Mouse (Mus musculus) liver, embryonic 16.5 days (tissue): ENCODE data around the gene Spats2. TPM values are rescaled to one million over a fixed set of nuclear protein-coding genes. Genes with fewer than 3 reads are reported as not detected.

Experiments
- ATAC-seq: fragments of 200-750 bp; cut with Nextera tagmentation; 2 replicates; pipeline ENCODE4 v1.8.0; 2017; ENCODE audit warnings: low read depth, mild to moderate bottlenecking, moderate number of reproducible peaks, moderate library complexity
- H3K27ac ChIP-seq: fragments of 300-500 bp; sonication (generic); 2 replicates; pipeline ENCODE4 v1.5.1; 2014; ENCODE audit warnings: mild to moderate bottlenecking, low read length
- H3K27me3 ChIP-seq: fragments of 300-500 bp; sonication (generic); 2 replicates; pipeline ENCODE4 v1.6.1; 2014; ENCODE audit warnings: low read depth, low read length, mixed read lengths; ENCODE audit not compliant: control insufficient read depth, insufficient read depth
- H3K36me3 ChIP-seq: fragments of 300-500 bp; sonication (generic); 2 replicates; pipeline ENCODE4 v1.6.1; 2014; ENCODE audit warnings: mild to moderate bottlenecking; ENCODE audit not compliant: control insufficient read depth, insufficient read depth
- H3K4me1 ChIP-seq: fragments of 300-500 bp; sonication (generic); 2 replicates; pipeline ENCODE4 v1.6.1; 2014; ENCODE audit warnings: low read depth, low read length, mixed read lengths; ENCODE audit not compliant: control insufficient read depth
- H3K4me2 ChIP-seq: fragments of 300-500 bp; sonication (generic); 2 replicates; pipeline ENCODE4 v1.6.1; 2014; ENCODE audit warnings: low read depth, low read length, mixed read lengths
- H3K4me3 ChIP-seq: fragments of 300-500 bp; sonication (generic); 2 replicates; pipeline ENCODE4 v1.5.1; 2014; ENCODE audit warnings: low read depth, mild to moderate bottlenecking, low read length
- H3K9ac ChIP-seq: fragments of 300-500 bp; sonication (generic); 2 replicates; pipeline ENCODE4 v1.6.1; 2014; ENCODE audit warnings: low read depth, low read length
- H3K9me3 ChIP-seq: fragments of 300-500 bp; sonication (generic); replicated peaks from 2 replicates; pipeline ENCODE4 v1.6.1; 2016; ENCODE audit warnings: low read length; ENCODE audit not compliant: control insufficient read depth
- WGBS: fragments of 180-500 bp; shearing (Covaris S2); extraction: QIAGEN DNeasy Blood & Tissue Kit; methylation state at CpG from one replicate; pipeline ENCODE4 v1.1.7; 2014; ENCODE audit not compliant: insufficient replicate concordance; 5-methylcytosine and 5-hydroxymethylcytosine counted together
- polyA plus RNA-seq: library from polyadenylated mRNA; unstranded; fragments of >200 nt; fragmentation: Nextera tagmentation; extraction: Ambion mirVana; gene quantifications from 2 replicates; pipeline ENCODE4 v1.2.1, GENCODE M21; 2015

Spats2 gene
- polyA plus RNA-seq, 1 experiment from 2014 or later = 5.5 TPM

GRCm38 (mm10) chr15:99085997-99086396, 39.7 kb upstream of the Spats2 start:
- no peak overlapping the region for H3K9ac ChIP-seq
- WGBS = 64% methylated on average over 4 of the region's 4 CpGs
- H3K4me1 ChIP-seq = peaks cover 10% of the 10 kb centered on the region
- H3K9me3 ChIP-seq = no peaks in the 10 kb centered on the region
- H3K4me3 ChIP-seq = no peak overlapping the region
- H3K27me3 ChIP-seq = peaks cover 66% of the 10 kb centered on the region
- H3K27ac ChIP-seq = no peak overlapping the region
- H3K4me2 ChIP-seq = no peak overlapping the region
- H3K36me3 ChIP-seq = peaks cover 14% of the 10 kb centered on the region
- no peak for ATAC-seq

- peaks cover 10% of the 10 kb centered on the region for H3K4me1 ChIP-seq
- ATAC-seq = no peak
- peak within 1 kb of the TSS; percentile 25; the same call in 1 of the 2 replicates for H3K4me3 ChIP-seq
- WGBS = 12% methylated on average over 60 of the region's 60 CpGs
- H3K9ac ChIP-seq = no peak within 1 kb of the TSS
- H3K27me3 ChIP-seq = peaks cover 79% of the 10 kb centered on the region
- no peaks in the 10 kb centered on the region for H3K9me3 ChIP-seq
- peak within 1 kb of the TSS; percentile 33 for H3K4me2 ChIP-seq
- peaks cover 4% of the 10 kb centered on the region; the same call in 1 of the 2 replicates for H3K36me3 ChIP-seq
- no peak within 1 kb of the TSS for H3K27ac ChIP-seq
These were observed 38.3 kb upstream of the Spats2 start, which contains the start of gene C1ql4 for GRCm38 (mm10) chr15:99087253-99088075. Gene C1ql4 (minus strand): TSS chr15:99087817.

DNA sequence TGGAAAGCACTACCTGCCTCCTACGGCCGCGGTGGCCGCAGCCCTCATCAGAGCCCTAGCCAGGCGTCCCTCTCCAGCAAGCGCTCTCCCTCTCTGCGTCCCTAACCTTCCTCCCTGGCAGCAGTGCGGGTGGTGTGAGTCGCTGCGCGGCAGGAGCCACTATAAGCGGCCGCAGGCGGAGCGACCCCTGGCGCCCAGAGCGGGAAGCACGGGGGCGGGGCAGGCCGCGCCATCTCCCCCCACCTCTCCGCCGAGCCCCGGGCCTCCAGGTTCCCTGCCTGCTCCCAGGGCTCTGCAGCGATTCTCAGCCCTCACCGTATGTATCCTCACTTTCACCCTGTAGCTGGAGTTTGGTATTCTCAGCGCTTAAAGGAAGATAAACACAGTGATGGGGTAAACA, 37.4 kb upstream of the Spats2 start:
- Histone ChIP-seq H3K4me1 (peaks cover 10% of the 10 kb centered on the region), H3K4me3 (peak overlapping the region; percentile 25; the same call in 1 of the 2 replicates), H3K9me3 (no peaks in the 10 kb centered on the region), H3K36me3 (no peaks in the 10 kb centered on the region), H3K27me3 (peaks cover 87% of the 10 kb centered on the region), H3K4me2 (peak overlapping the region; percentile 33), H3K27ac (no peak overlapping the region), H3K9ac (no peak overlapping the region)
- peak; percentile 44; the same call in 1 of the 2 replicates for ATAC-seq
- under 1% methylated on average over 27 of the region's 27 CpGs for WGBS

- peaks cover 95% of the 10 kb centered on the region for H3K27me3 ChIP-seq
- no peak overlapping the region for H3K4me3 ChIP-seq
- ATAC-seq = no peak
These were observed 36.6 kb upstream of the Spats2 start for GRCm38 (mm10) chr15:99089069-99089468.

DNA sequence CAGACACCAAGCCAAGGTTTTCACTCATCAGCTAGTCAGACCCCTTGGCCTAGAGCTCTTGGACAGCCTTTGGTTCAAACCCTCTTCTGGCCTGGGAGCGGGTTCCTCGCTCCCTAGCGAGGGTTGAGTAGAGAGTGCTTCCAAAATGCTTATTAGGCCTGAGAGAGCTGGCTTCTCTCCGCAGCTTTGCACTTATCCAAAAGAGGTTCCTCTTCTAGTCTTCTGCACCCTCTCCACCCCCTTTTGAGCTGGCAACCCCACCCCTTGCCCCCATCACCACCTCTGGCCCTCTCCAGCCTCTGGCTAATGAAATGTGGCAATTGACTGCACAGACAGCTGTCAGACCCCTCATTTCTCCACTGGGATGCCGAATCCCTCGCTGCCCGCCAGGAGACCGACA, 32.8 kb upstream of the Spats2 start, which contains the start of gene Dnajc22:
Gene Dnajc22 (plus strand): TSS at position 301 of the 400 bp plus-strand sequence.
- peaks cover 20% of the 10 kb centered on the region for H3K4me1 ChIP-seq
- WGBS = 47% methylated on average over 8 of the region's 8 CpGs
- no peaks in the 10 kb centered on the region for H3K36me3 ChIP-seq
- no peak within 1 kb of the TSS for H3K9ac ChIP-seq
- peak within 1 kb of the TSS; percentile 45 for H3K4me3 ChIP-seq
- H3K27ac ChIP-seq = no peak within 1 kb of the TSS
- no peaks in the 10 kb centered on the region for H3K9me3 ChIP-seq
- no peak for ATAC-seq
- H3K27me3 ChIP-seq = peaks cover 97% of the 10 kb centered on the region
- peak within 1 kb of the TSS; percentile 64 for H3K4me2 ChIP-seq

More at GRCm38 (mm10) chr15:99089069-99089468, 36.6 kb upstream of the Spats2 start:
- no peak overlapping the region for H3K9ac ChIP-seq
- WGBS = 6% methylated on average over 14 of the region's 14 CpGs
- H3K4me2 ChIP-seq = peak overlapping the region; percentile 37
- H3K36me3 ChIP-seq = no peaks in the 10 kb centered on the region
- H3K9me3 ChIP-seq = no peaks in the 10 kb centered on the region
- H3K27ac ChIP-seq = no peak overlapping the region
- peaks cover 14% of the 10 kb centered on the region for H3K4me1 ChIP-seq

DNA sequence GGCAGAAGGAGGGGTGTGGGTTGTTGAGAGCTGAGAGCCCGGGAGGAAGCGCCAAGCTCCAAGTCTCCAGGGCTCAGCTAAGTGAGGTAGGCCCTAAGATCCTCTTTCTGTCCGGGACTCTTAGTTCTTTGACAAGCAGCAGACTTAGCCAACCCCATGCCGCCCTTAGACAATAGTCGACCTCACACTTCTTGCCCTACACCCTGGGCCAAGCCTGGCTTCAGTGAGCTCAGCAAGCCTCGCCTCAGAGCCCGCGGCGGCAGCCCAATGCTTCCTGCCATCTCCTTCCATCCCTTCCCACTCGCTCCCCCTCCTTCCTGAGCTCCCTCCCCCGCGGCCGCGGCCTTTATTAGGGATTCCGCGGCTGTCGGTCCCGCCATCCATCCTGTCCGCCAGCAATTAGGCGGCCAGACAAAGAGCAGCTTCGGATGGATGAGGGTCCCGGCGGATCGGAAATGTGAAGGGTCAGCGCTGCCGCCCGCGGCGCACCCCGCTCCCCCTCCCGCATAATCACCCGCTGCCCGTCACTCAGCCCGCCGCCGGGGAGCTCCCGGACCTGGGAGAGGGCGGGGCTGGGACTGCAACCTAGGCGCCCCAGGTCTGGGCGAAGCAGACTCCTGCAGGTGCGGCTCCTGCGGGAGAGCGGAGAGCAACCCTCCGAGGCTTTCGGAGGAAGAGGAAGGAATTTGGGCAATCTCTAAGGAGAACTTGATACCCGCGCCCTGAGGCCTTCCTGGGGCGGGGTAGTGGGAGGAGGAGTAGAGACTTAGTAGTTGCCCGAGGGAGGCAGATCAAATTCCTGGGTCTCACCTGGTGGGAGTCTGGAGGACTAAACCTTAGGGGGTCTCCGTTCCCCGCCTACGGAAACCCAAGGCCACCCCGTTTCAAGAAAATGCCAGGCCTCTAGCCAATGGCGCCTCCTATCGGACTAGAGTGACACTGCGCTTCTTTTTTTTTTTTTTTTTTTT, 32.1 kb upstream of the Spats2 start:
- no peak for ATAC-seq
- H3K9me3 ChIP-seq = no peaks in the 10 kb centered on the region
- H3K36me3 ChIP-seq = no peaks in the 10 kb centered on the region
- H3K27ac ChIP-seq = no peak overlapping the region
- H3K4me1 ChIP-seq = peaks cover 18% of the 10 kb centered on the region
- peaks cover 97% of the 10 kb centered on the region for H3K27me3 ChIP-seq
- no peak overlapping the region for H3K9ac ChIP-seq
- H3K4me2 ChIP-seq = peak overlapping the region; percentile 64
- peak overlapping the region; percentile 45 for H3K4me3 ChIP-seq
- 2% methylated on average over 56 of the region's 56 CpGs for WGBS

- peaks cover 97% of the 10 kb centered on the region for H3K27me3 ChIP-seq
- no peak for ATAC-seq
- no peak overlapping the region for H3K27ac ChIP-seq
- H3K9me3 ChIP-seq = no peaks in the 10 kb centered on the region
- H3K9ac ChIP-seq = no peak overlapping the region
- no peaks in the 10 kb centered on the region for H3K36me3 ChIP-seq
- H3K4me2 ChIP-seq = no peak overlapping the region
- 3% methylated on average over 26 of the region's 27 CpGs for WGBS
- peaks cover 22% of the 10 kb centered on the region for H3K4me1 ChIP-seq
- H3K4me3 ChIP-seq = no peak overlapping the region
These were observed 31.0 kb upstream of the Spats2 start for GRCm38 (mm10) chr15:99094631-99095270.

DNA sequence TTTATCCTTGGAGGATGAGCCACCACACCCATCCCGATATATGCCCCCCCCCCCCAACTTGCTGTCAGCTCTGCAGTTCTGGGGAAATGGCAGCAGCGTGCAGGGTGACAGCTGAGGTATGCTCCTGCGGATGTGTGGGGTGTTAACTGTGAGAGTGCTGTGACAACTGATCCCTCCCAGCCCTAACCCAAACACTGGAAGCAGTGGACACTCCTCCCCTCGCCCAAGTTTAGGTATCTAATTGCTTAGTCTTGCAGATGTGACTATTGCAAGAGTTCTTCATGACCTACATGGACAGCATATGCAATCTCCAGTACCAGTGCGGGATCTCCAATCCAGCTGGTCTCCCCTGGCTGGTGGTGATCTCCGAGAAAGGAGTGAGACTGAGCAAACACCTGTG, 30.4 kb upstream of the Spats2 start:
- no peak overlapping the region for H3K4me2 ChIP-seq
- WGBS = 9% methylated on average over 6 of the region's 6 CpGs
- H3K9me3 ChIP-seq = no peaks in the 10 kb centered on the region
- no peak overlapping the region for H3K4me3 ChIP-seq
- H3K4me1 ChIP-seq = peaks cover 22% of the 10 kb centered on the region
- H3K27ac ChIP-seq = no peak overlapping the region
- ATAC-seq = no peak
- H3K27me3 ChIP-seq = peaks cover 94% of the 10 kb centered on the region
- H3K36me3 ChIP-seq = no peaks in the 10 kb centered on the region
- H3K9ac ChIP-seq = no peak overlapping the region
